Mouse (Mus musculus) cortical plate, adult 2 months (tissue): Measurements from ENCODE around the gene Cgrrf1.

Source experiments
- CTCF ChIP-seq: fragments of 200-500 bp; IDR thresholded peaks from 2 replicates; pipeline ENCODE4 v1.5.1; 2011; ENCODE audit warnings: mild to moderate bottlenecking, control low read depth, low read length; ENCODE audit not compliant: insufficient read depth; ENCODE audit errors: extremely low read depth
- POLR2A ChIP-seq: fragments of 200-500 bp; IDR thresholded peaks from 2 replicates; pipeline ENCODE4 v1.6.1; 2011; ENCODE audit warnings: mild to moderate bottlenecking, low read length, control low read depth; ENCODE audit not compliant: insufficient read depth; ENCODE audit errors: extremely low read depth

- TF ChIP-seq CTCF (no peak), POLR2A (no peak)
Observed at GRCm38 (mm10) chr14:46848063-46848590, 16.2 kb downstream of the Cgrrf1 start.
